Mouse (Mus musculus): Measurements from ENCODE around the gene Senp3. TPM values are rescaled to one million over a fixed set of nuclear protein-coding genes. Genes with fewer than 3 reads are reported as not detected.

The Senp3 gene
- total and polyA plus RNA-seq, 3 experiments = 116 to 303 (median 256) TPM

DNA sequence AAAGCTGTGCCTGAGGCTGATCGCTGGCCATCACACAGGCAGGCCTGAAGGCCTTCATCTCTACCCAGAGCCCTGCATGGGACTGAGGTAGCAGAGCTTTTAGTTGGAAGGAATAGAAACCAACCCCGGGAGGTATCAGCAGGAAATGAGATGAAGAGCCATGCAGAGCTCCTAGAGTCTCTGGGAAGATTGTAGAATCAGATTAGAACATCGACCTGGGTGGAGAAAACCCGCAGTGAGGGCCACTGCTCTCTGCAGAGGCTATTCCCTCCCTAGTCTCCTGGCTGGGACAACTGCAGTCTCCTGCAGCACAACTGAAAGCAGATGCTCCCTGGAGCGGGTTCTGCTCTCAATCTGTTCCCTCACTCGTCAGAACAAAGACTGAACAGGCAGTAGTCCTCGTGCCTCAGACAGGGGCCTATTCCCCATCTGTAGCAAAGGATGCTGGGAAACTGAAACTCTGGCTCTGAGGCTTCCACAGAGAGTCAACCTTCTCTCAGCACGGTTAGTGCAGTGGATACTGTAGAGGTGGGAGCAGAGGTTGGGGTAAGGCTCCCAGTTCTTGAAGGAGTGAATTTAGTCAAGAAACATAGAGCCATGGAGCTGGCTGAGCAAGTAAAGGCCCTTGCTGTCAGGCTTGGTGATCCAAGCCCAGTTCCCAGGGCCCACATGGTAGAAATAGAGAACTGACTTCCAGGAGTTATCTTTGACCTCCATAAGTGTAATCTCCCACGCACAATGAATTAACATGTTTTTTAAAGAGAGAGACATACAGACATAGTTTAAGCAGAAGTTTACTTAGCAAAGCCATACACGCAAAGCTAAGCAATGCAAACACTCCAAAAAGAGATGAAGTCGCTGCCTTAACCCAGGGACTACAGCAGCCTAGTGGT, 27.9 kb upstream of the Senp3 start:
- in situ Hi-C loops (cut with MboI; ENCODE audit: low pct_ligation_motif_present, low pct_unique_long_range_greater_than_20kb, low sequenced_read_pairs) = no loop called here
- H3K9ac ChIP-seq (ENCODE audit: insufficient read depth, low read depth) = no peak overlapping the region

DNA sequence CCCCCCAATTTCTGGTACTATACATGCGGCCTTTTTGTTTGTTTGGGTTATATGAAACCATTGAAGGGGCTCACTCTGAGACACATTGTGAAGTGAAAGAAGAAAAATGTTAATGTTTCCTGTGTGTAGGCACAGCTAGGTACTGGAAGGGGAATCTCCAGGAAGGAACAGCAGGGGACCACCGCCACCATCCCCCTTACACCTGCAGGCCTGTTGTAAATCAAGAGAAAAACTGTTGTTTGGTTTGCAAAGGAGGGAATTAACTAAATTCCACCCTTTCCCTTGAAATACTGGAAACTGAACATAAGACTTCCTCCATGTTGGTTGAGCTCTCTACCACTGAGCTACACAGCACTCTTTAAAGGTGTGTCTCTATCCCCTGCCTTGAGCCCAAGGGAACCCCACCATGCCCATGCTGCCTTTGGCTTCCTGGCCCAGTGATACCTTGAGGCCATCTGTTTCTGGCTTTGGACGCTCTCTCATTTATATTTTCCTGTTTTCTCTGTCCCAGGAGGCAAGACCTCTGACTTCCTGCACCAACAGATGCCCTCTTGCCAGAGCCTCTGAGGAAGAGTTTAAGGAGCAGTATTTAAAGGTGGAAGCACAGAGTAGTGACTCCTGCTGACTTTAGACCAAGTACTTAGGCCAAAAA, 26.9 kb upstream of the Senp3 start:
- Histone ChIP-seq H3K27ac (ENCODE audit: insufficient read depth, low read depth) (no peak overlapping the region), H3K4me3 (replicated peaks in 1 of 3; ENCODE audit: low read depth in 2 of 3, low read length in 2 of 3, poor library complexity in 1 of 3) (no peak overlapping the region), H3K79me2 (replicated peaks; ENCODE audit: control insufficient read depth, extremely low read depth, insufficient read depth, poor library complexity, severe bottlenecking) (no peaks in the 10 kb centered on the region), H3K9ac (ENCODE audit: insufficient read depth, low read depth) (no peak overlapping the region), H3K36me3 (replicated peaks in 1 of 2; ENCODE audit: control insufficient read depth in 1 of 2, insufficient read depth in 1 of 2, low read length in 1 of 2) (no peaks in the 10 kb centered on the region), H3K4me2 (ENCODE audit: insufficient read depth, low read depth, poor library complexity, severe bottlenecking) (no peak overlapping the region), H3K4me1 (ENCODE audit: control insufficient read depth in 1 of 2, insufficient read depth in 2 of 2) (peaks cover 0 to 12% of the 10 kb centered on the region in 2 experiments; a peak in 1 of 4 replicates), H3K27me3 (replicated peaks) (peaks cover 1% of the 10 kb centered on the region), H3K9me3 (replicated peaks; ENCODE audit: low read length) (no peaks in the 10 kb centered on the region)
- in situ Hi-C loops (cut with MboI; ENCODE audit: low pct_ligation_motif_present, low pct_unique_long_range_greater_than_20kb, low sequenced_read_pairs) = no loop called here
- dilution Hi-C loops (cut with MboI; ENCODE audit: extremely low pct_ligation_motif_present, extremely low pct_unique_long_range_greater_than_20kb, low sequenced_read_pairs) = no loop called here
- TF ChIP-seq CTCF (conservative IDR thresholded peaks at IDR 0.05 in 1 of 2, IDR thresholded peaks at IDR 0.05 in 1 of 2; ENCODE audit: low read depth in 2 of 2, low read length in 2 of 2) (no peak), NRF1 (IDR thresholded peaks at IDR 0.05; ENCODE audit: low read depth, low read length) (no peak), MAX (IDR thresholded peaks at IDR 0.05; ENCODE audit: low read length) (no peak), E2F4 (IDR thresholded peaks at IDR 0.05; ENCODE audit: insufficient replicate concordance, low read depth, low read length) (no peak), ZC3H11A (IDR thresholded peaks at IDR 0.05; ENCODE audit: low read depth, low read length) (no peak), POLR2A (IDR thresholded peaks at IDR 0.05; ENCODE audit: low read depth, low read length) (no peak), NELFE (IDR thresholded peaks at IDR 0.05; ENCODE audit: low read depth, low read length) (no peak), RCOR1 (conservative IDR thresholded peaks at IDR 0.05; ENCODE audit: low read depth, low read length) (no peak), ELF1 (IDR thresholded peaks at IDR 0.05; ENCODE audit: low read depth, low read length) (no peak), RAD21 (IDR thresholded peaks at IDR 0.05; ENCODE audit: low read depth, low read length) (no peak), MAFK (IDR thresholded peaks at IDR 0.05; ENCODE audit: insufficient replicate concordance, low read length) (no peak), ZKSCAN1 (IDR thresholded peaks at IDR 0.05; ENCODE audit: borderline replicate concordance, low read depth, low read length) (no peak), BHLHE40 (IDR thresholded peaks at IDR 0.05; ENCODE audit: low read depth, low read length) (no peak), MAZ (IDR thresholded peaks at IDR 0.05; ENCODE audit: low read depth, low read length) (no peak), MYC (IDR thresholded peaks at IDR 0.05; ENCODE audit: low read depth, low read length) (no peak), USF1 (IDR thresholded peaks at IDR 0.05; ENCODE audit: low read depth, low read length) (no peak), CHD2 (IDR thresholded peaks at IDR 0.05; ENCODE audit: low read length) (no peak), IRF4 (IDR thresholded peaks at IDR 0.05; ENCODE audit: low read depth, low read length) (no peak)
- DNase-seq (ENCODE audit: extremely low read depth) = no peak

More for the DNA sequence above, 27.9 kb upstream of the Senp3 start:
- Histone ChIP-seq H3K79me2 (replicated peaks; ENCODE audit: control insufficient read depth, extremely low read depth, insufficient read depth, poor library complexity, severe bottlenecking) (no peaks in the 10 kb centered on the region), H3K9me3 (replicated peaks; ENCODE audit: low read length) (no peaks in the 10 kb centered on the region), H3K4me2 (ENCODE audit: insufficient read depth, low read depth, poor library complexity, severe bottlenecking) (no peak overlapping the region), H3K4me1 (ENCODE audit: control insufficient read depth in 1 of 2, insufficient read depth in 2 of 2) (peaks cover 0 to 12% of the 10 kb centered on the region in 2 experiments; a peak in 1 of 4 replicates), H3K27ac (ENCODE audit: insufficient read depth, low read depth) (no peak overlapping the region), H3K36me3 (replicated peaks in 1 of 2; ENCODE audit: control insufficient read depth in 1 of 2, insufficient read depth in 1 of 2, low read length in 1 of 2) (no peaks in the 10 kb centered on the region), H3K27me3 (replicated peaks) (no peaks in the 10 kb centered on the region), H3K4me3 (replicated peaks in 1 of 3; ENCODE audit: low read depth in 2 of 3, low read length in 2 of 3, poor library complexity in 1 of 3) (no peak overlapping the region)
- no peak for TF ChIP-seq E2F4 (IDR thresholded peaks at IDR 0.05; ENCODE audit: insufficient replicate concordance, low read depth, low read length)
- TF ChIP-seq BHLHE40 (IDR thresholded peaks at IDR 0.05; ENCODE audit: low read depth, low read length) = no peak
- dilution Hi-C loops (cut with MboI; ENCODE audit: extremely low pct_ligation_motif_present, extremely low pct_unique_long_range_greater_than_20kb, low sequenced_read_pairs) = no loop called here
- no peak for DNase-seq (ENCODE audit: extremely low read depth)

Measured in CH12.LX (cell line).